Mouse (Mus musculus): Measurements from ENCODE around the gene Dlg4. TPM values are rescaled to one million over a fixed set of nuclear protein-coding genes. Genes with fewer than 3 reads are reported as not detected.

Dlg4 gene
- total and polyA plus RNA-seq, 2 experiments from 2014 or later, result 18.1 to 269 TPM

DNA sequence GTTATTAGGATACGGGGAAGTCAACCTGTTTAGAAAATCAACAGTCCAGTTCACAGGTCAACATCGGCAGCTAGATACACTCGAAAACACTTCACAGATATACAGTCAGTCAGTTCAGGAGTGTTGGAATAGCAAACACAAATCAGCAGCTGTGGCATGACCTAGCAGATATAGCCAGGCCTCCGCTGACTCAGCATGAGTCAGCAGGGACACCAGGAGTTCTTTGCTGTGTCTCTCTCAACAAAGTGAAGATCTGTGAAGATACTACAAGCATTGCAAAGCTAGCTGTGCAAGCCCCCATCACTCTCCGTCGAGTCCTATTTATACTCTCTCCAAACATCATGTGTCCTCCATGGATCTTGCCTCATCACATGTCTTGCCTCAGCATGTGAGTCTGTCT is 58.8 kb downstream of the Dlg4 start:
- no peak for TF ChIP-seq CTCF (IDR thresholded peaks at IDR 0.05)
- 90% methylated on average over 6 of the region's 6 CpGs for WGBS

DNA sequence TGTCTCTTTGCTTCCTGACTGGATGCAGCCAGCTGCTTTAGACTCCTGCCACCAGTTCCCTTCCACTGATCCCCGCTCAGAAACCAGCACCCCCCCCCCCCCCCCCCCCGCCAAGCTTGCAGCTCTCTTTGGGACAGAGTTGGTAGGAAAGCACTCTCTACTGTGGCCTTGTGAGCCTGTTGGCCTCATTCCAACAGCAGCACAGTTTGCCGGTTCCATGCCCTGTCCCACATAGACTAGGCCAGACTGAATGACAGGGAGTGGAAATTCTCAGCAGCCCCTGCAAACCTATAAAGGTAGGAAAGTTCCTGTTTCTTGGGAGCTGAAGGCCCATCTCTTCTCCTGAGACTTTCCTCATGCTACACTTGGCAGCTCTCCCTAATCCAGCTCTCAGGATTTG is 60.7 kb downstream of the Dlg4 start:
- DNase-seq (ENCODE audit: low spot score) (no peak), ATAC-seq (ENCODE audit: low FRiP score) (no peak)
- no peak for TF ChIP-seq CTCF (IDR thresholded peaks at IDR 0.05)
- Histone ChIP-seq H3K36me3 (ENCODE audit: insufficient read depth, low read length) (no peaks in the 10 kb centered on the region), H3K27ac (ENCODE audit: low read depth, low read length) (no peak overlapping the region), H3K4me1 (ENCODE audit: insufficient read depth, low read length) (no peaks in the 10 kb centered on the region), H3K4me3 (ENCODE audit: low read depth, low read length) (no peak overlapping the region), H3K9me3 (ENCODE audit: low read length) (no peaks in the 10 kb centered on the region), H3K9ac (replicated peaks; ENCODE audit: low read length, poor library complexity, severe bottlenecking) (no peak overlapping the region), H3K27me3 (ENCODE audit: insufficient read depth, low read length) (no peaks in the 10 kb centered on the region), H3K4me2 (ENCODE audit: low read depth, low read length, poor library complexity, severe bottlenecking) (no peak overlapping the region)
- 49% methylated on average over 3 of the region's 3 CpGs for WGBS

More for the DNA sequence above, 58.8 kb downstream of the Dlg4 start:
- no peak for DNase-seq (ENCODE audit: low spot score)
- no peak overlapping the region for H3K27ac ChIP-seq (ENCODE audit: low read depth, low read length)
- H3K4me3 ChIP-seq (ENCODE audit: low read depth, low read length), result no peak overlapping the region
- H3K9ac ChIP-seq (replicated peaks; ENCODE audit: low read length, poor library complexity, severe bottlenecking), result no peak overlapping the region
- H3K36me3 ChIP-seq (ENCODE audit: insufficient read depth, low read length), result no peaks in the 10 kb centered on the region
- H3K4me2 ChIP-seq (ENCODE audit: low read depth, low read length, poor library complexity, severe bottlenecking), result no peak overlapping the region
- H3K9me3 ChIP-seq (ENCODE audit: low read length), result no peaks in the 10 kb centered on the region
- H3K27me3 ChIP-seq (ENCODE audit: insufficient read depth, low read length), result no peaks in the 10 kb centered on the region
- no peaks in the 10 kb centered on the region for H3K4me1 ChIP-seq (ENCODE audit: insufficient read depth, low read length)
- ATAC-seq (ENCODE audit: low FRiP score), result no peak

DNA sequence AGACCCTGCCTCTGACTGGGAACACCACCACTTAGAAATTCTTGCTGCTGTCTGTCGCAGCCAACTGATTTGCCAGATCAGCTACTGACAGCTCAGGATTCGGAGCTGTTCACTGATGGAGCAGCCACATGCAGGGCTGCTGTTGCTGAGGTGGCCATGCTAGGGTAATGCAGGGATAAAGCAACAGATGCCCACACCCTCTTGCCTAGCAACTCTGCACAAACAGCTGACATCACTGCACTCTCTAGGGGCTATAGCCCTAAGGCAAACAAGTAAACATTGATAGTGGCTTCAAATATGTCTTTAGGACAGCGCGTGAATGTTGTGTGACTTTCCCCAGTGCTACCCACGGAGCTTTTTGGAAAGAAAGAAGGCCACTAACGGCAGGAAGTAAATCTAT is 62.4 kb downstream of the Dlg4 start:
- no peak overlapping the region for H3K9ac ChIP-seq (replicated peaks; ENCODE audit: low read length, poor library complexity, severe bottlenecking)
- no peaks in the 10 kb centered on the region for H3K4me1 ChIP-seq (ENCODE audit: insufficient read depth, low read length)
- no peaks in the 10 kb centered on the region for H3K36me3 ChIP-seq (ENCODE audit: insufficient read depth, low read length)
- no peaks in the 10 kb centered on the region for H3K27me3 ChIP-seq (ENCODE audit: insufficient read depth, low read length)
- TF ChIP-seq CTCF (IDR thresholded peaks at IDR 0.05), result no peak
- no peaks in the 10 kb centered on the region for H3K9me3 ChIP-seq (ENCODE audit: low read length)
- no peak overlapping the region for H3K4me3 ChIP-seq (ENCODE audit: low read depth, low read length)
- H3K4me2 ChIP-seq (ENCODE audit: low read depth, low read length, poor library complexity, severe bottlenecking), result no peak overlapping the region
- 62% methylated on average over 6 of the region's 6 CpGs for WGBS
- no peak overlapping the region for H3K27ac ChIP-seq (ENCODE audit: low read depth, low read length)
- DNase-seq (ENCODE audit: low spot score), result no peak
- ATAC-seq (ENCODE audit: low FRiP score), result no peak

DNA sequence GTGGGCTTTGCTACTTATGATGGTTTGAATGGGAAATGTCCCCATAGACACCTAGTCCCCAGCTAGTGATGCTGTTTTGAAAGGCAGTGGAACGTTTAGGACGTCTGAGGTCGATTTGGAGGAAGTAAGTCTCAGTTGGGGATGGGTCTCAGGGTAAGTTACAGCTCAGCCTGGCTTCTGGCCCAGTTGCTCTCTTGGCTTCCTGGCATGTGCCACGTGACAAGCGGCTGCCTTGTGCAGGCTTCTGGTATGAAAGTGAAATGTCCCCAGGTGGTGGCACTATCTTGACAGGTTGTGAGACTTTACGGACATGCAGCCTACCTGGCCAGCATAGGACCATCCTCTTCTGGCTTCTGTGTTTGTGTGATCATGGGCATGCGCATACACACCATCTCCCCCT is 63.2 kb downstream of the Dlg4 start:
- H3K4me3 ChIP-seq (ENCODE audit: low read depth, low read length), result no peak overlapping the region
- ATAC-seq (ENCODE audit: low FRiP score) (no peak), DNase-seq (ENCODE audit: low spot score) (peak; percentile 15)
- H3K4me2 ChIP-seq (ENCODE audit: low read depth, low read length, poor library complexity, severe bottlenecking), result no peak overlapping the region
- H3K9me3 ChIP-seq (ENCODE audit: low read length), result no peaks in the 10 kb centered on the region
- H3K27ac ChIP-seq (ENCODE audit: low read depth, low read length), result no peak overlapping the region
- 70% methylated on average over 7 of the region's 7 CpGs for WGBS
- no peak for TF ChIP-seq CTCF (IDR thresholded peaks at IDR 0.05)
- no peak overlapping the region for H3K9ac ChIP-seq (replicated peaks; ENCODE audit: low read length, poor library complexity, severe bottlenecking)
- H3K27me3 ChIP-seq (ENCODE audit: insufficient read depth, low read length), result no peaks in the 10 kb centered on the region
- no peaks in the 10 kb centered on the region for H3K4me1 ChIP-seq (ENCODE audit: insufficient read depth, low read length)
- no peaks in the 10 kb centered on the region for H3K36me3 ChIP-seq (ENCODE audit: insufficient read depth, low read length)

DNA sequence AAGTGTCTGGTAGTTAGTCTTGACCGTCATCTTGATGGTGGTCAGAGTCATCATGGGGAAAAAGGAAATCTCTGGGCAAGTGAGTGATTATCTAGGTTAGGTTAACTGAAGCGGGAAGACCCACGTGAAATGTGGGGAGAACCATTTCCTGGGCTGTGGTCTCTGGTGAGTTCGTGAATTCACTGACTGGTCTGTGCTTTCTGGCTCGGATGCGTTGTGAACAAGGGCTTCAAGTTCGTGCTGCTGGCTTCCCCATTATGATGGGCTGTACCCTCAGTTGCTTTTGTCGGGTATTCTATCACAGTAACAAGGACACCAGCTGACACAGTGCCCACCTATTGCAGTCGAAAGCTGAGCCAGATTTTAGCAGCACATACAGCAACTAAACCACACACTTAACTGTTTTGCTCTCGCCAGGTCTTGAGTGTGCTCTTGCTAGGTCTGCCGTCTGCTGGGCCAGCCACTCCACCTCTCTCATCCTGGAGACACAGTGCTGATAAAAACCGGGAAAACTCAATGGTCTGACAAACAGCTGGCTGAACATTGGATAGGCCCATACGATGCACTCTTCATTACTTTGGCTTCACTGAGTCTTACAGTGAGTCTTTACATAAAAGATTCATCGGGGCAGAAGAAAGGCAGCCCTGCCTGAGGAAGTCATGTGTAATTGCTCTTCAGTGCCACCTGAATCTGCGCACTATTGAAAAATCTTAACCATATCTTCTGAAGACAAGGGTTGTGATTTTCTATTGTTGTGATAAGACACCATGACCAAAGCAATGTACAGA is 64.3 kb downstream of the Dlg4 start:
- 88% methylated on average over 15 of the region's 15 CpGs for WGBS
- H3K36me3 ChIP-seq (ENCODE audit: insufficient read depth, low read length), result no peaks in the 10 kb centered on the region
- no peak overlapping the region for H3K4me3 ChIP-seq (ENCODE audit: low read depth, low read length)
- no peak for ATAC-seq (ENCODE audit: low FRiP score)
- DNase-seq (ENCODE audit: low spot score), result no peak
- H3K27ac ChIP-seq (ENCODE audit: low read depth, low read length), result no peak overlapping the region
- H3K9me3 ChIP-seq (ENCODE audit: low read length), result no peaks in the 10 kb centered on the region
- no peak for TF ChIP-seq CTCF (IDR thresholded peaks at IDR 0.05)
- no peaks in the 10 kb centered on the region for H3K4me1 ChIP-seq (ENCODE audit: insufficient read depth, low read length)
- H3K4me2 ChIP-seq (ENCODE audit: low read depth, low read length, poor library complexity, severe bottlenecking), result no peak overlapping the region
- no peak overlapping the region for H3K9ac ChIP-seq (replicated peaks; ENCODE audit: low read length, poor library complexity, severe bottlenecking)
- no peaks in the 10 kb centered on the region for H3K27me3 ChIP-seq (ENCODE audit: insufficient read depth, low read length)

DNA sequence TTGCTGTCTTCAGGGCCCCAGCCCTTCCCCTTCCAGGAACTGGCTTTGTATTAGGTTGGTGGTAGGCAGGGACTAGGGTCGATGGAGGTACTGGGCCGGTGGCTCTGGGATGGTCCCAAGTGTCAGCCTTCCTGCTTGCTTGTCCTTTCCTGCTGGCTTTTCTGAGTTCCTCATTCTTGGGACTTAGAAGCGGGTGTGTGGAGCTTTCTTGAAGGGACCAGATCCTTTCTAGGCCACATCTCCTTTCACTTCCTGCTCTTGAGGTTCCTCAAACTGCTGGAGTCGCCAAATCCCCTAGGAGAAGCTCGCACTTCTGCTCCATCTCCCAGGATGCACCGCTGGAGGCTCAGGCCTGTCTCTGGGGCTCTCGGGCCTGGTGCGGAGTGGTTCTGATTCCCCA is 67.8 kb downstream of the Dlg4 start:
- no peak overlapping the region for H3K4me3 ChIP-seq (ENCODE audit: low read depth, low read length)
- ATAC-seq (ENCODE audit: low FRiP score) (no peak), DNase-seq (ENCODE audit: low spot score) (no peak)
- H3K4me1 ChIP-seq (ENCODE audit: insufficient read depth, low read length), result no peaks in the 10 kb centered on the region
- H3K36me3 ChIP-seq (ENCODE audit: insufficient read depth, low read length), result no peaks in the 10 kb centered on the region
- H3K9me3 ChIP-seq (ENCODE audit: low read length), result no peaks in the 10 kb centered on the region
- no peak overlapping the region for H3K9ac ChIP-seq (replicated peaks; ENCODE audit: low read length, poor library complexity, severe bottlenecking)
- 77% methylated on average over 8 of the region's 8 CpGs for WGBS
- no peak overlapping the region for H3K27ac ChIP-seq (ENCODE audit: low read depth, low read length)
- TF ChIP-seq CTCF (IDR thresholded peaks at IDR 0.05), result no peak
- no peaks in the 10 kb centered on the region for H3K27me3 ChIP-seq (ENCODE audit: insufficient read depth, low read length)
- no peak overlapping the region for H3K4me2 ChIP-seq (ENCODE audit: low read depth, low read length, poor library complexity, severe bottlenecking)

Data from midbrain, postnatal 0 days (tissue).